Mouse (Mus musculus): Measurements from ENCODE around the gene Olfr654. TPM values are rescaled to one million over a fixed set of nuclear protein-coding genes. Genes with fewer than 3 reads are reported as not detected.

The Olfr654 gene
- not detected for total RNA-seq (2021)

GRCm38 (mm10) chr7:104586725-104587124 is at the start of gene Olfr654:
Gene Olfr654, plus strand, starts transcription at chr7:104587025.
- intact Hi-C loops (cut with DNase I) = no loop called here

GRCm38 (mm10) chr7:104549833-104550232 is 37.0 kb upstream of the Olfr654 start, which contains the start of gene Olfr651:
Gene Olfr651, plus strand, starts transcription at chr7:104550133.
- intact Hi-C loops (cut with DNase I) = no loop called here
- no peak for DNase-seq (ENCODE audit: extremely low spot score in 1 of 2, low spot score in 2 of 2)

More at GRCm38 (mm10) chr7:104586725-104587124, at the start of gene Olfr654:
- no peak for DNase-seq (ENCODE audit: extremely low spot score in 1 of 2, low spot score in 2 of 2)

GRCm38 (mm10) chr7:104552700-104553099 is 34.1 kb upstream of the Olfr654 start:
- intact Hi-C loops (cut with DNase I) = no loop called here

GRCm38 (mm10) chr7:104560601-104561000 is 26.2 kb upstream of the Olfr654 start, which contains the start of gene Olfr652:
Gene Olfr652, plus strand, starts transcription at chr7:104560901.
- DNase-seq (ENCODE audit: extremely low spot score in 1 of 2, low spot score in 2 of 2) = no peak
- intact Hi-C loops (cut with DNase I) = no loop called here

More at GRCm38 (mm10) chr7:104552700-104553099, 34.1 kb upstream of the Olfr654 start:
- no peak for DNase-seq (ENCODE audit: extremely low spot score in 1 of 2, low spot score in 2 of 2)

- intact Hi-C loops (cut with DNase I) = no loop called here
- no peak for DNase-seq (ENCODE audit: extremely low spot score in 1 of 2, low spot score in 2 of 2)
Observed at GRCm38 (mm10) chr7:104577014-104577413, 9.8 kb upstream of the Olfr654 start, which contains the start of gene Olfr653. Gene Olfr653, plus strand, starts transcription at chr7:104577314.

GRCm38 (mm10) chr7:104580846-104581245 is 6.0 kb upstream of the Olfr654 start:
- intact Hi-C loops (cut with DNase I) = no loop called here
- DNase-seq (ENCODE audit: extremely low spot score in 1 of 2, low spot score in 2 of 2) = no peak

- intact Hi-C loops (cut with DNase I) = no loop called here
Observed at GRCm38 (mm10) chr7:104581429-104581828, 5.4 kb upstream of the Olfr654 start.

GRCm38 (mm10) chr7:104588274-104588673 is 1.4 kb downstream of the Olfr654 start:
- intact Hi-C loops (cut with DNase I) = no loop called here
- no peak for DNase-seq (ENCODE audit: extremely low spot score in 1 of 2, low spot score in 2 of 2)

More at GRCm38 (mm10) chr7:104581429-104581828, 5.4 kb upstream of the Olfr654 start:
- DNase-seq (ENCODE audit: extremely low spot score in 1 of 2, low spot score in 2 of 2) = no peak

- no peak for DNase-seq (ENCODE audit: extremely low spot score in 1 of 2, low spot score in 2 of 2)
- intact Hi-C loops (cut with DNase I) = no loop called here
Observed at GRCm38 (mm10) chr7:104601679-104602078, 14.9 kb downstream of the Olfr654 start, which contains the start of gene Olfr655. Gene Olfr655, minus strand, starts transcription at chr7:104601779.

- intact Hi-C loops (cut with DNase I) = no loop called here
- no peak for DNase-seq (ENCODE audit: extremely low spot score in 1 of 2, low spot score in 2 of 2)
Observed at GRCm38 (mm10) chr7:104603173-104603572, 16.3 kb downstream of the Olfr654 start.

GRCm38 (mm10) chr7:104604727-104605126 is 17.9 kb downstream of the Olfr654 start:
- intact Hi-C loops (cut with DNase I) = no loop called here
- no peak for DNase-seq (ENCODE audit: extremely low spot score in 1 of 2, low spot score in 2 of 2)

- intact Hi-C loops (cut with DNase I) = no loop called here
- no peak for DNase-seq (ENCODE audit: extremely low spot score in 1 of 2, low spot score in 2 of 2)
Observed at GRCm38 (mm10) chr7:104613655-104614054, 26.8 kb downstream of the Olfr654 start, which contains the start of gene Olfr656. Gene Olfr656, plus strand, starts transcription at chr7:104613955.

GRCm38 (mm10) chr7:104624494-104624893 is 37.7 kb downstream of the Olfr654 start, which contains the start of gene Olfr657:
Gene Olfr657, plus strand, starts transcription at chr7:104624794.
- intact Hi-C loops (cut with DNase I) = no loop called here
- DNase-seq (ENCODE audit: extremely low spot score in 1 of 2, low spot score in 2 of 2) = no peak

Other genes with a start within 250 kb of the Olfr654 start
- 1 to 10 TPM in 1 of 2 experiments, under 1 TPM in 1; 0.83 to 1.0 TPM for gene Trim12c, start 233.7 kb upstream of the Olfr654 start, total RNA-seq (2021)
- gene Trim30b, start 217.1 kb upstream of the Olfr654 start, total RNA-seq (2021) = not detected
- gene Trim30c, start 186.2 kb upstream of the Olfr654 start, total RNA-seq (2021) = not detected
- under 1 TPM; 0.62 to 0.83 TPM for gene Trim30a, start 121.8 kb upstream of the Olfr654 start, total RNA-seq (2021)
- under 1 TPM; 0.24 to 0.26 TPM for gene Trim30d, start 79.2 kb upstream of the Olfr654 start, total RNA-seq (2021)
- not detected for gene Olfr651, start 36.9 kb upstream of the Olfr654 start, total RNA-seq (2021)
- not detected for gene Olfr652, start 26.1 kb upstream of the Olfr654 start, total RNA-seq (2021)
- not detected for gene Olfr653, start 9.7 kb upstream of the Olfr654 start, total RNA-seq (2021)
- not detected for gene Olfr655, start 14.8 kb downstream of the Olfr654 start, total RNA-seq (2021)
- not detected for gene Olfr656, start 26.9 kb downstream of the Olfr654 start, total RNA-seq (2021)
- not detected for gene Olfr657, start 37.8 kb downstream of the Olfr654 start, total RNA-seq (2021)
- gene Olfr658, start 60.3 kb downstream of the Olfr654 start, total RNA-seq (2021) = not detected
- gene Olfr659, start 79.7 kb downstream of the Olfr654 start, total RNA-seq (2021) = not detected
- gene Olfr661, start 99.5 kb downstream of the Olfr654 start, total RNA-seq (2021) = not detected
- not detected for gene Usp17le, start 190.4 kb downstream of the Olfr654 start, total RNA-seq (2021)

Measured in left cerebral cortex, postnatal 10 days (tissue).